Mouse (Mus musculus) lung, postnatal 0 days (tissue): ENCODE results near the gene Iqsec1.

Experiments used
- CTCF ChIP-seq: IDR thresholded peaks from 2 replicates; pipeline ENCODE4 v1.5.1; 2016; ENCODE audit warnings: antibody characterized with exemption, mild to moderate bottlenecking
- EP300 ChIP-seq: IDR thresholded peaks from 2 replicates; pipeline ENCODE4 v1.6.1; 2016; ENCODE audit warnings: antibody characterized with exemption, mild to moderate bottlenecking, control low read depth

GRCm38 (mm10) chr6:90997025-90997424, 8.5 kb upstream of the Iqsec1 start:
- TF ChIP-seq CTCF (no peak), EP300 (no peak)
